Mouse (Mus musculus) heart, embryonic 13.5 days (tissue): ENCODE measurements at regions not wholly inside any gene's neighbourhood (a gene's known extent, or its start where the extent isn't known, plus 50 kb on each side); places are given as distances from the start of the nearest gene placed in this dataset.

Source experiments
- ATAC-seq: fragments of 200-750 bp; cut with Nextera tagmentation; 2 replicates; pipeline ENCODE4 v1.8.0; 2017; ENCODE audit warnings: moderate TSS enrichment; ENCODE audit not compliant: insufficient number of reproducible peaks, low FRiP score, low TSS enrichment; ENCODE audit errors: extremely low read depth
- H3K27ac ChIP-seq: fragments of 300-500 bp; sonication (generic); replicated peaks from 2 replicates; pipeline ENCODE4 v1.5.1; 2015; ENCODE audit warnings: moderate library complexity, mild to moderate bottlenecking, inconsistent platforms
- H3K27me3 ChIP-seq: fragments of 300-500 bp; sonication (generic); replicated peaks from 2 replicates; pipeline ENCODE4 v1.6.1; 2015; ENCODE audit warnings: mild to moderate bottlenecking, inconsistent platforms
- H3K36me3 ChIP-seq: fragments of 300-500 bp; sonication (generic); 2 replicates; pipeline ENCODE4 v1.6.1; 2015; ENCODE audit warnings: mild to moderate bottlenecking, inconsistent platforms
- H3K4me1 ChIP-seq: fragments of 300-500 bp; sonication (generic); 2 replicates; pipeline ENCODE4 v1.6.1; 2015; ENCODE audit warnings: inconsistent platforms
- H3K4me2 ChIP-seq: fragments of 300-500 bp; sonication (generic); 2 replicates; pipeline ENCODE4 v1.6.1; 2015; ENCODE audit warnings: inconsistent platforms, mild to moderate bottlenecking, moderate library complexity
- H3K4me3 ChIP-seq: fragments of 300-500 bp; sonication (generic); 2 replicates; pipeline ENCODE4 v1.5.1; 2015; ENCODE audit warnings: moderate library complexity, mild to moderate bottlenecking, inconsistent platforms
- H3K9ac ChIP-seq: fragments of 300-500 bp; sonication (generic); 2 replicates; pipeline ENCODE4 v1.6.1; 2015; ENCODE audit warnings: inconsistent platforms, mild to moderate bottlenecking, moderate library complexity
- H3K9me3 ChIP-seq: fragments of 300-500 bp; sonication (generic); 2 replicates; pipeline ENCODE4 v1.6.1; 2016; ENCODE audit warnings: inconsistent platforms
- WGBS: fragments of 180-500 bp; shearing (Covaris S2); methylation state at CpG from one replicate; pipeline ENCODE4 v1.1.7; 2015; ENCODE audit warnings: mixed read lengths; 5-methylcytosine and 5-hydroxymethylcytosine counted together

DNA sequence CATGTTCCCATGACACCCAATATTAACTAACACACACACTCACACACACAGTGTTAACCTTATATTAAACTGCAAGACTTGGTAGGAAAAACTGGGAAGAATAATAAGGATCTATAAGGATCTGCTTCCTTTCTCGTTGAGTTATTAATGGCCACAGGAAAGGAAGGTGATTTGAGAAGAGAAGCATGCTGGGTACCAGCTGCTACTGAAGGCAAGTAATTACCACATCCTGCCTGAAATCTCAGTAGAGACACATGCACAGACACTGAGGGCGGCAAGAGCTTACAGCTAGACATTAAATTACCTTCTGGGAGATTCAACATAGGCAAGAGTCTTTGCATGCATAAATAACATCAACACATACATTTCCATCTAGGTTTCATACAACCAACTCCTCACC is 160.8 kb downstream of the Tpbg start:
- 67% methylated on average over 2 of the region's 2 CpGs for WGBS
- Histone ChIP-seq H3K4me1 (no peaks in the 10 kb centered on the region), H3K27ac (no peak overlapping the region), H3K4me3 (no peak overlapping the region), H3K9ac (no peak overlapping the region), H3K27me3 (no peaks in the 10 kb centered on the region), H3K4me2 (no peak overlapping the region), H3K36me3 (no peaks in the 10 kb centered on the region), H3K9me3 (no peaks in the 10 kb centered on the region)
- no peak for ATAC-seq

DNA sequence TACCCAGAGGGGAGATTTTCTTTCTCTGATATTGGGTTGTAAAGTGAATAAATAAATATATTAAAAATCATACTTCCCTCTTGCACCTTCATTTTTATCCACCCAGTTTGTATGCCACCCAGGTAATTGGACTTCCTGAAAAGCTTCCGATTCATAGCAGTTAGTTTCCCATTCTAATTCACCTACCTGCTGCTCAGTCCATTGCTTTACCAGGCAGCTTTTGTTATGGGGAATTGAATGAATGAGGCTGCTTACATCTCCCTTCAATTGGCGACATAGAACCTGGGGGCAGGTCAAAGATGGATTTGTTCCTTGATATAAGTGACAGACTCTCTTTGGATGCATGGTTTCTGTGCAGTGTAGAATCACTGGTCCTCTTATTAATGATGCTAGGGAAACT is 169.5 kb downstream of the Tpbg start:
- WGBS, result 73% methylated on average over 2 of the region's 2 CpGs
- ATAC-seq, result no peak
- Histone ChIP-seq H3K27ac (no peak overlapping the region), H3K4me1 (no peaks in the 10 kb centered on the region), H3K27me3 (no peaks in the 10 kb centered on the region), H3K4me2 (no peak overlapping the region), H3K4me3 (no peak overlapping the region), H3K9ac (no peak overlapping the region), H3K9me3 (no peaks in the 10 kb centered on the region), H3K36me3 (no peaks in the 10 kb centered on the region)

DNA sequence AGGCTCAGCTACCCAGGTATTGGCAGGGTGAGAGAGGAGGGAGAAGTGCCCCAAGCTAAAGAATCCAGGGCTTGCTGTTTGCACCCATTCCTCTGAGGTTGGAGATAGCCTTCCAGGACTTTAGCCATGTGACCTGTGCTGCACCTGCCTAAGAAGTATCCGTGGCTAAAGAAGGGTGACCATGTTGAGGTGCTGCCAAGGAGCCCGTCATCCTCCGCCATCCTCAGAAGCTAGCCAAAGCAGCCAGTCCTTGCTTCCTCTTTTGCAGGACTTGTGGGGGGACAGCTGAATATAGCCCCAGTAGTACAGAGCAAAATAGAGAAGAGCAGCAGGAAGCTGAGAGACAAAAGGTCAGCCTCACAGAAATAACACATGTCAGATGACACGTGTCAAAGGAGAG is 173.7 kb downstream of the Tpbg start:
- H3K4me2 ChIP-seq, result no peak overlapping the region
- H3K4me3 ChIP-seq, result no peak overlapping the region
- H3K4me1 ChIP-seq, result no peaks in the 10 kb centered on the region
- H3K36me3 ChIP-seq, result no peaks in the 10 kb centered on the region
- no peak overlapping the region for H3K9ac ChIP-seq
- no peaks in the 10 kb centered on the region for H3K27me3 ChIP-seq
- no peak overlapping the region for H3K27ac ChIP-seq
- 78% methylated on average over 4 of the region's 4 CpGs for WGBS
- no peak for ATAC-seq
- H3K9me3 ChIP-seq, result no peaks in the 10 kb centered on the region

DNA sequence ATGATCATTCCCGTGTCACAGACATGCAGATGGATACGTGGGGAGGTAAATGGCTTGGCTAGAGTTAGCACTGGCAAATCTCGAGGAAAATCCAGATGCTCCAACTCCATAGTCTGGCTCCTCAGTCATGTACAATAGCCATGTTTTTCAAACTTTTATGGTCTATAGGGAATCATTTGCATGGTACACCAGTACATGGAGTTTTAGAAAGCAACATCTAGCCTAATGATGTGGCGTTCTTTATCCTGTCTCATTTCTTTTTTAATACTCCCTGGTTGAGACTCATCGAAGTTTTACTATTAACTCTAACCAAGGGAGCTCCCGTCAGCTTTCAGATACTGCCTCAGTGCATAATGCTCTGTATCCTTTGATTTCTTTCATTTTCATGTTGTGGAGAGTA is 178.0 kb downstream of the Tpbg start:
- Histone ChIP-seq H3K4me3 (no peak overlapping the region), H3K9ac (no peak overlapping the region), H3K4me1 (no peaks in the 10 kb centered on the region), H3K9me3 (no peaks in the 10 kb centered on the region), H3K27ac (no peak overlapping the region), H3K27me3 (no peaks in the 10 kb centered on the region), H3K36me3 (no peaks in the 10 kb centered on the region), H3K4me2 (no peak overlapping the region)
- no peak for ATAC-seq
- 72% methylated on average over 6 of the region's 6 CpGs for WGBS

DNA sequence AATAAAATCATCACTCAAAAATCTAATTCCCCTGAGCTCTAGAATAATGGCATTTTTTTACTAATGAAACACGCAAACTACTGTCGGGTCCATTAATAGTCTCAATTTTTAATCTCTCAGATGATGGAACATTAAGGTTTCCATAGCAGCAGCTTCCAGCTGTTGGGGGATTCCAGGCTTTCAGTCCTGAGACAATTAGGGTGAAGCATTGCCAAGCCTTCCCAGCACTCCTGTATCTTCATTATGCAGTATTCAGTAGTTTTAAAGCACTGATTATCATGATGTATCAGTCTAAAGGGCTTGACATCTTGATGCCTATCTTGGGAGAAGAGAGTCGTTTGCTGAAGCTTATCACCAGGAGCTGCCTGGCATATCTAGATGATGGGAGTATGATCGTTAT is 178.6 kb downstream of the Tpbg start:
- H3K9me3 ChIP-seq, result no peaks in the 10 kb centered on the region

DNA sequence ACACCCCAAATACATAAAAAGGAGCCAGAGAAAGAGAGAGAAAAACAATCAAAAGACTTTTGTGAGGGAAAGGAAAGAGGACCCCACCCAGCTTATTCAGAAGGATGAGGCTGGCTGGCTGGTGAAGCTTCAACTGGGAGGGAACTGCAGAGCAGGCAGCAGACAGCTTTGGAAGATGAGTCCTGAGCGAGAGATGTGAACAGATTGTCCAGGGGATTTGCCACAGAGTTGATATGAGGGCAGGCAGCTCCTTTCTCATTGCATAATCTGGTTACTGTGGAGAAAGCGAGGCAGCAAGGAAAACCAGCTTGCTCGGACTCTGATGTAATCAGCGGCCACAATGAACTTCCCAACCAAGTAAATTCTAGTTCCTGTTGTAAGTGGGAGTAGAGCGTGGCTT is 188.6 kb downstream of the Tpbg start:
- WGBS, result 54% methylated on average over 5 of the region's 5 CpGs
- H3K36me3 ChIP-seq, result no peaks in the 10 kb centered on the region
- H3K4me1 ChIP-seq, result no peaks in the 10 kb centered on the region
- H3K4me2 ChIP-seq, result no peak overlapping the region
- H3K27me3 ChIP-seq, result no peaks in the 10 kb centered on the region
- H3K27ac ChIP-seq, result no peak overlapping the region
- H3K9me3 ChIP-seq, result no peaks in the 10 kb centered on the region
- no peak for ATAC-seq
- no peak overlapping the region for H3K4me3 ChIP-seq
- H3K9ac ChIP-seq, result no peak overlapping the region

More for the DNA sequence above, 178.6 kb downstream of the Tpbg start:
- Histone ChIP-seq H3K9ac (no peak overlapping the region), H3K4me2 (no peak overlapping the region), H3K27me3 (no peaks in the 10 kb centered on the region), H3K4me3 (no peak overlapping the region), H3K4me1 (no peaks in the 10 kb centered on the region), H3K36me3 (no peaks in the 10 kb centered on the region), H3K27ac (no peak overlapping the region)
- ATAC-seq, result no peak
- WGBS, result 77% methylated on average over 4 of the region's 4 CpGs

DNA sequence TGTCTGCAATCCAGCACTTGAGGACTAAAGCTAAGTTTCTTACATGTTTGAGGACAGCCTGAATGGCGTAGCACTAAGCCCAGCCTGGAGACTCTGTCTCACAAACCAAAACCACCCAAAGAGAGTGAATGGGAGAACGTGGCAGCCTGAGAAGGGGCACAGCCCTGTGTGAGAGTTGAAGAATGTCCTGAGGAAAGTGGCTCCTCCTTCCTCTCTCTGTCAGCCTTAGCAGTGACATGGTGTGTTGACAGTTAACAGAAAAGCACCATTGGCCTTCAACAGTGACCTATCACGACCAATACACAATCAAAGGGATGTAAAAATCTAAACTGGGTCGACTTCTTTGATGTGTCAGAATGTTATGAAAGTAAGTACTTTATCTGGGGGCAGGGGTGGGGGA is 201.9 kb downstream of the Tpbg start:
- Histone ChIP-seq H3K4me1 (peaks cover 10% of the 10 kb centered on the region), H3K4me2 (no peak overlapping the region), H3K9me3 (no peaks in the 10 kb centered on the region), H3K36me3 (no peaks in the 10 kb centered on the region), H3K27ac (no peak overlapping the region), H3K27me3 (no peaks in the 10 kb centered on the region), H3K4me3 (no peak overlapping the region), H3K9ac (no peak overlapping the region)
- 14% methylated on average over 4 of the region's 4 CpGs for WGBS
- ATAC-seq, result no peak

DNA sequence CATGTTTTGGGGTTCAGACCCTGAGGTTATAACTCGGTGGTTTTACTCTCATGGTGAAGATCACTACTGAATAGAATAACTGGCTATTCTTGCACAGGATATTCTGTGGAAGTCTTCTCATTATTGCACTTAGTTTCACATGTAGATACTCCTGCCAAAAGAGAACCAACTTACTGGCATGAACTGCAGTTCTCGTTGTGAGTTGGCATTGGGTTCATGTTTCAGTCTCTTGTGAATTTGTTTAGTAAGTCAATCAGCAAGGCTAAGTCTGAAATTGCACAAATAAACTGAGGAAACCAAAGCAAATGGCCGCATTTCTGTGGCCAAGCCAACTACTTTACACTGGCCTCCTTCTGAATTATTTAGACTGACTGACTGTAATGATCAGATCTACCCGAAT is 215.9 kb downstream of the Tpbg start:
- H3K27me3 ChIP-seq, result no peaks in the 10 kb centered on the region
- no peak overlapping the region for H3K4me3 ChIP-seq
- H3K4me2 ChIP-seq, result no peak overlapping the region
- no peaks in the 10 kb centered on the region for H3K36me3 ChIP-seq
- whole genome bisulfite sequencing, result 69% methylated on average over 4 of the region's 4 CpGs
- H3K27ac ChIP-seq, result no peak overlapping the region
- no peak overlapping the region for H3K9ac ChIP-seq
- H3K4me1 ChIP-seq, result no peaks in the 10 kb centered on the region
- no peaks in the 10 kb centered on the region for H3K9me3 ChIP-seq
- no peak for ATAC-seq

DNA sequence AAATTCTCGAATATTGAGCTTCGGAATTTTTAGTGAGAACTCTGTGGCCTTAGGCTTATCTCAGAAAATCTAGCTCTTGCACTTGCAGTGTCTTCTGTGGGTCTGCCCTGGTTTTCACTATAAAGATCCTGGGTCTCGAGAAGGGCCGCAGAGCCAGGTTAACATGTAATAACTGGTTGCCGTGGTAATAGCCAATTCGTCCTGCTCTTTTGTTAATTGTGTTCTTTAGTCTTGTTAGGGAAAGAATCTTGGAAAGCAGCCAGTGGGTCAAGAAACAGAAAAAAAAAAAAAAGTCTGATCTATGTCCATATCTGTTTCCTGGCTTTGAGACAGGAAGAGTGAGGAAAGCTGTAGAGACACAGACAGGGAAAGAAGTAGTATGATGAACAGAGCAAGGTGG is 217.9 kb downstream of the Tpbg start:
- Histone ChIP-seq H3K9ac (no peak overlapping the region), H3K27me3 (no peaks in the 10 kb centered on the region), H3K4me3 (no peak overlapping the region), H3K4me1 (no peaks in the 10 kb centered on the region), H3K9me3 (no peaks in the 10 kb centered on the region), H3K4me2 (no peak overlapping the region), H3K27ac (no peak overlapping the region), H3K36me3 (no peaks in the 10 kb centered on the region)
- ATAC-seq, result no peak
- WGBS, result 55% methylated on average over 6 of the region's 6 CpGs

DNA sequence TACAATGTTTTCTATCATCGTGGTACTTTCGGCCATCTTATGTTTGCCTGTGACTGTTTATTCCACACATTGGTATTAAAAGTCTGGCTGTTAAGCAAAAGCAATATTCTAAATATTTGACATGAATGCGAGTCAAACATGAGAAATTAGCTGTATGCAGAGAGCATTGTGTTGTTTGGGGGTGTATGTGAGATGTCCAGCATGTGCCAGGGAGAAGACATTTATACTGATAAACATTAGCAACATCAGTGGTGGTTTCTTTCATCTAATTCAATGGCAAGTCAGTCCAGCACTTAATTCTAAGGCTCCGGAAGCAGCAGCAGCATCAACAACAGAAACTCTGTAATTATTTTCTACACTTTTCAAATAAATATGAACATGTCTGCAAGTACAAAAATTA is 219.1 kb downstream of the Tpbg start:
- no peak overlapping the region for H3K27ac ChIP-seq
- WGBS, result 84% methylated on average over 4 of the region's 4 CpGs
- no peaks in the 10 kb centered on the region for H3K27me3 ChIP-seq
- H3K36me3 ChIP-seq, result no peaks in the 10 kb centered on the region
- no peaks in the 10 kb centered on the region for H3K4me1 ChIP-seq
- no peaks in the 10 kb centered on the region for H3K9me3 ChIP-seq
- H3K4me3 ChIP-seq, result no peak overlapping the region
- no peak overlapping the region for H3K9ac ChIP-seq
- no peak overlapping the region for H3K4me2 ChIP-seq
- no peak for ATAC-seq

DNA sequence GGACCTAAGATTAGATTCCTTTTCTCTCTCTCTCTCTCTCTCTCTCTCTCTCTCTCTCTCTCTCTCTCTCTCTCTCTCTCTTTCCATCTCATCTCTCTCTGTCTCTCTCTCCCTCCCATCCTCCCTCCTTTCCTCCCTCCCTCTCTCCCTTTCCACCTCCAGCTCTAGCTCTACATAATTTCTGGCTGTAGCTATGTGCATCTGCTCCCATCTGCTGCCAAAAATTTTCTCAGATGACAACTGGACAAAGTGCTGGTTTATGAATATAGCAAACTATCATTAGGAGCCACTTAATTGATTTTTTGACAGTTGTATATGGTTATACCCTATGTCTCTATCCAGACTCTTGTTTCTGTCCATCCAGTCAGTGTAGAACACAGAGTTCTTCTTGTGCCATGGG is 237.1 kb downstream of the Tpbg start:
- no peaks in the 10 kb centered on the region for H3K9me3 ChIP-seq

DNA sequence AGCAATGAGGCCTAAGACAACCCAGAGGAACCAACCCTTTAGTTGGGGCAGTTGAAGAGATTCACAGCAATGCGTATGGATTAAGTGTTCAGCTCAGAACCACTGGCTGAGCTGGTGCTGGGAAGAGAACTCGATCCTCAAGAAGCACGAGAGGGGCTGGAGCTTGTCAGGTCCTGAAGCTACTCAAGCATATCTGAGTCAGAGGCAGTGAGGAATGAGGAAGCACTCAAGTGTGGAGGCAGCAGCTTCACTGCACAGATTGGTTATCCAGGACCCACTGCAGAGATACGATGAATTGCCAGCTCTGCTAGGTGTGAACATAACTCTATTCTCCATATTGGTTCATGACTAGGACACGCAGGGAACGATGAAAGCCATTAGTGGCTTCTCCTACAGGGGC is 239.7 kb downstream of the Tpbg start:
- H3K4me2 ChIP-seq, result no peak overlapping the region
- 52% methylated on average over 6 of the region's 6 CpGs for WGBS
- H3K9ac ChIP-seq, result no peak overlapping the region
- no peak overlapping the region for H3K27ac ChIP-seq
- H3K4me1 ChIP-seq, result no peaks in the 10 kb centered on the region
- H3K36me3 ChIP-seq, result no peaks in the 10 kb centered on the region
- ATAC-seq, result no peak
- no peaks in the 10 kb centered on the region for H3K27me3 ChIP-seq
- no peaks in the 10 kb centered on the region for H3K9me3 ChIP-seq
- H3K4me3 ChIP-seq, result no peak overlapping the region

More for the DNA sequence above, 237.1 kb downstream of the Tpbg start:
- Histone ChIP-seq H3K27ac (no peak overlapping the region), H3K4me2 (no peak overlapping the region), H3K36me3 (no peaks in the 10 kb centered on the region), H3K4me3 (no peak overlapping the region), H3K9ac (no peak overlapping the region), H3K4me1 (no peaks in the 10 kb centered on the region), H3K27me3 (no peaks in the 10 kb centered on the region)
- no peak for ATAC-seq

DNA sequence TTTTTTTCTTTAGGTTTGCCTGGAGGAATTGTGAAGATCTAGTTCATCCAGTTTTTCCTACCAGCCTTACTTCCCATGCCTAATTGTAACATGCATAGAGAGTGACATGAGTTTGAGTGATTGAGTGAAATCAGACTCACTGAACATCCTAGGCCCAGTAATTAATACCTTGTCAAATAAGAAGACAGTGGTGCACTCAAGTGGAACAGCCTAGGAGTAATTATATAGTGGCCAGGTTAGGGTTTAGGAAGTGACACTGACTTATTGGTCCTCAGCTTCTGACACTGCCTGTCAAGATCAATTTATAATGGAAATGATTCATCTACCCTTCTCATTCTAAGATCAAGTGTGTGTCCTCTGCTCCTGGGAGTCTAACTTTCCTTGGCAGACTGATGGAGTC is 250.8 kb downstream of the Tpbg start:
- Histone ChIP-seq H3K9me3 (no peaks in the 10 kb centered on the region), H3K4me3 (no peak overlapping the region), H3K4me1 (no peaks in the 10 kb centered on the region), H3K27ac (no peak overlapping the region), H3K36me3 (no peaks in the 10 kb centered on the region), H3K27me3 (no peaks in the 10 kb centered on the region), H3K9ac (no peak overlapping the region), H3K4me2 (no peak overlapping the region)
- no peak for ATAC-seq
